Mouse (Mus musculus): ENCODE measurements around the gene Dkk1. TPM values are rescaled to one million over a fixed set of nuclear protein-coding genes. Genes with fewer than 3 reads are reported as not detected.

The Dkk1 gene
- 0.48 and 0.57 TPM in 2 replicates for polyA plus RNA-seq (2012; rRNA removed)
- polyA plus RNA-seq (2014; fragmentation: Nextera tagmentation; extraction: Ambion mirVana): 0.52 and 0.77 TPM in 2 replicates

GRCm38 (mm10) chr19:30549044-30549853 is at the start of gene Dkk1:
Dkk1 (minus strand) TSS chr19:30549665.
- WGBS (ENCODE audit: insufficient replicate concordance): 1% methylated on average over 26 of the region's 26 CpGs
- Histone ChIP-seq H3K4me3 (ENCODE audit: insufficient read depth in 1 of 2, low read depth in 2 of 2, low read length in 2 of 2) (peak within 1 kb of the TSS in 1 of 2 experiments; percentile 32; a peak in 2 of 4 replicates), H3K27me3 (ENCODE audit: control insufficient read depth, insufficient read depth, low read length) (peaks cover 39% of the 10 kb centered on the region), H3K27ac (no peak within 1 kb of the TSS), H3K9ac (replicated peaks) (no peak within 1 kb of the TSS), H3K9me3 (ENCODE audit: control insufficient read depth, low read length) (no peaks in the 10 kb centered on the region), H3K36me3 (replicated peaks; ENCODE audit: control insufficient read depth, insufficient read depth, low read depth) (no peaks in the 10 kb centered on the region), H3K4me2 (ENCODE audit: low read depth) (peak within 1 kb of the TSS; percentile 41), H3K4me1 (replicated peaks; ENCODE audit: control insufficient read depth in 2 of 2, insufficient read depth in 2 of 2, low read length in 1 of 2) (no peaks in the 10 kb centered on the region)
- TF ChIP-seq CTCF (IDR thresholded peaks at IDR 0.05; ENCODE audit: low read depth) (peak; percentile 38), EP300 (IDR thresholded peaks at IDR 0.05; ENCODE audit: low read depth) (no peak)
- no peak for ATAC-seq (ENCODE audit: insufficient read depth)
- no peak for DNase-seq (ENCODE audit: low read depth in 3 of 3, low spot score in 3 of 3)

GRCm38 (mm10) chr19:30586366-30586765 is 36.9 kb upstream of the Dkk1 start:
- Histone ChIP-seq H3K36me3 (replicated peaks; ENCODE audit: control insufficient read depth, insufficient read depth, low read depth) (no peaks in the 10 kb centered on the region), H3K9me3 (ENCODE audit: control insufficient read depth, low read length) (no peaks in the 10 kb centered on the region), H3K27me3 (ENCODE audit: control insufficient read depth, insufficient read depth, low read length) (no peaks in the 10 kb centered on the region), H3K4me3 (ENCODE audit: insufficient read depth in 1 of 2, low read depth in 2 of 2, low read length in 2 of 2) (no peak overlapping the region), H3K4me2 (ENCODE audit: low read depth) (no peak overlapping the region), H3K27ac (no peak overlapping the region), H3K9ac (replicated peaks) (no peak overlapping the region), H3K4me1 (replicated peaks; ENCODE audit: control insufficient read depth in 2 of 2, insufficient read depth in 2 of 2, low read length in 1 of 2) (no peaks in the 10 kb centered on the region)
- WGBS (ENCODE audit: insufficient replicate concordance): 51% methylated on average over 3 of the region's 3 CpGs
- DNase-seq (ENCODE audit: low read depth in 3 of 3, low spot score in 3 of 3) (no peak), ATAC-seq (ENCODE audit: insufficient read depth) (no peak)
- TF ChIP-seq CTCF (IDR thresholded peaks at IDR 0.05; ENCODE audit: low read depth) (no peak), EP300 (IDR thresholded peaks at IDR 0.05; ENCODE audit: low read depth) (no peak)

GRCm38 (mm10) chr19:30564516-30564915 is 15.1 kb upstream of the Dkk1 start:
- Histone ChIP-seq H3K36me3 (replicated peaks; ENCODE audit: control insufficient read depth, insufficient read depth, low read depth) (no peaks in the 10 kb centered on the region), H3K4me3 (ENCODE audit: insufficient read depth in 1 of 2, low read depth in 2 of 2, low read length in 2 of 2) (no peak overlapping the region), H3K9me3 (ENCODE audit: control insufficient read depth, low read length) (no peaks in the 10 kb centered on the region), H3K4me1 (replicated peaks; ENCODE audit: control insufficient read depth in 2 of 2, insufficient read depth in 2 of 2, low read length in 1 of 2) (no peaks in the 10 kb centered on the region), H3K27ac (no peak overlapping the region), H3K9ac (replicated peaks) (no peak overlapping the region), H3K27me3 (ENCODE audit: control insufficient read depth, insufficient read depth, low read length) (no peaks in the 10 kb centered on the region), H3K4me2 (ENCODE audit: low read depth) (no peak overlapping the region)
- ATAC-seq (ENCODE audit: insufficient read depth) (no peak), DNase-seq (ENCODE audit: low read depth in 3 of 3, low spot score in 3 of 3) (no peak)
- 61% methylated on average over 6 of the region's 6 CpGs for WGBS (ENCODE audit: insufficient replicate concordance)
- TF ChIP-seq CTCF (IDR thresholded peaks at IDR 0.05; ENCODE audit: low read depth): no peak
- no peak for TF ChIP-seq EP300 (IDR thresholded peaks at IDR 0.05; ENCODE audit: low read depth)

- no peak for DNase-seq (ENCODE audit: low read depth in 3 of 3, low spot score in 3 of 3)
- H3K9ac ChIP-seq (replicated peaks): no peak overlapping the region
- TF ChIP-seq EP300 (IDR thresholded peaks at IDR 0.05; ENCODE audit: low read depth): no peak
- no peak overlapping the region for H3K27ac ChIP-seq
- no peaks in the 10 kb centered on the region for H3K36me3 ChIP-seq (replicated peaks; ENCODE audit: control insufficient read depth, insufficient read depth, low read depth)
- no peaks in the 10 kb centered on the region for H3K4me1 ChIP-seq (replicated peaks; ENCODE audit: control insufficient read depth in 2 of 2, insufficient read depth in 2 of 2, low read length in 1 of 2)
- 61% methylated on average over 3 of the region's 3 CpGs for WGBS (ENCODE audit: insufficient replicate concordance)
- H3K4me2 ChIP-seq (ENCODE audit: low read depth): no peak overlapping the region
- no peaks in the 10 kb centered on the region for H3K9me3 ChIP-seq (ENCODE audit: control insufficient read depth, low read length)
- no peaks in the 10 kb centered on the region for H3K27me3 ChIP-seq (ENCODE audit: control insufficient read depth, insufficient read depth, low read length)
- no peak for ATAC-seq (ENCODE audit: insufficient read depth)
- no peak overlapping the region for H3K4me3 ChIP-seq (ENCODE audit: insufficient read depth in 1 of 2, low read depth in 2 of 2, low read length in 2 of 2)
Observed at GRCm38 (mm10) chr19:30563876-30564275, 14.4 kb upstream of the Dkk1 start.

GRCm38 (mm10) chr19:30558024-30558423 is 8.6 kb upstream of the Dkk1 start:
- ATAC-seq (ENCODE audit: insufficient read depth): no peak
- no peaks in the 10 kb centered on the region for H3K4me1 ChIP-seq (replicated peaks; ENCODE audit: control insufficient read depth in 2 of 2, insufficient read depth in 2 of 2, low read length in 1 of 2)

More at GRCm38 (mm10) chr19:30558024-30558423, 8.6 kb upstream of the Dkk1 start:
- no peaks in the 10 kb centered on the region for H3K27me3 ChIP-seq (ENCODE audit: control insufficient read depth, insufficient read depth, low read length)
- H3K4me3 ChIP-seq (ENCODE audit: insufficient read depth in 1 of 2, low read depth in 2 of 2, low read length in 2 of 2): no peak overlapping the region
- TF ChIP-seq EP300 (IDR thresholded peaks at IDR 0.05; ENCODE audit: low read depth) (no peak), CTCF (IDR thresholded peaks at IDR 0.05; ENCODE audit: low read depth) (no peak)
- no peak overlapping the region for H3K27ac ChIP-seq
- H3K4me2 ChIP-seq (ENCODE audit: low read depth): no peak overlapping the region
- no peak overlapping the region for H3K9ac ChIP-seq (replicated peaks)
- H3K9me3 ChIP-seq (ENCODE audit: control insufficient read depth, low read length): no peaks in the 10 kb centered on the region
- DNase-seq (ENCODE audit: low read depth in 3 of 3, low spot score in 3 of 3): no peak
- no peaks in the 10 kb centered on the region for H3K36me3 ChIP-seq (replicated peaks; ENCODE audit: control insufficient read depth, insufficient read depth, low read depth)
